Mouse (Mus musculus): ENCODE data around the gene Ano1.

The Ano1 gene

GRCm38 (mm10) chr7:144634875-144635274 lies 116.9 kb downstream of the Ano1 start:
- DNase-seq (ENCODE audit: low spot score), result no peak

- no peak for DNase-seq (ENCODE audit: low spot score)
Observed at GRCm38 (mm10) chr7:144634450-144634849, 117.3 kb downstream of the Ano1 start.

- no peak for DNase-seq (ENCODE audit: low spot score)
Observed at GRCm38 (mm10) chr7:144632321-144632720, 119.5 kb downstream of the Ano1 start.

- DNase-seq (ENCODE audit: low spot score), result no peak
Observed at GRCm38 (mm10) chr7:144630622-144631021, 121.2 kb downstream of the Ano1 start.

GRCm38 (mm10) chr7:144628334-144628915 lies 123.3 kb downstream of the Ano1 start:
- no peak for DNase-seq (ENCODE audit: low spot score)

- DNase-seq (ENCODE audit: low spot score), result no peak
Observed at GRCm38 (mm10) chr7:144627606-144628333, 124.0 kb downstream of the Ano1 start.

- no peak for DNase-seq (ENCODE audit: low spot score)
Observed at GRCm38 (mm10) chr7:144626042-144626441, 125.7 kb downstream of the Ano1 start.

- no peak for DNase-seq (ENCODE audit: low spot score)
Observed at GRCm38 (mm10) chr7:144620721-144621681, 130.8 kb downstream of the Ano1 start.

- no peak for DNase-seq (ENCODE audit: low spot score)
Observed at GRCm38 (mm10) chr7:144620315-144620714, 131.5 kb downstream of the Ano1 start.

- DNase-seq (ENCODE audit: low spot score), result no peak
Observed at GRCm38 (mm10) chr7:144615343-144615742, 136.4 kb downstream of the Ano1 start.

GRCm38 (mm10) chr7:144612829-144613228 lies 138.9 kb downstream of the Ano1 start:
- no peak for DNase-seq (ENCODE audit: low spot score)

- DNase-seq (ENCODE audit: low spot score), result no peak
Observed at GRCm38 (mm10) chr7:144612351-144612750, 139.4 kb downstream of the Ano1 start.

GRCm38 (mm10) chr7:144611595-144611994 lies 140.2 kb downstream of the Ano1 start:
- DNase-seq (ENCODE audit: low spot score), result no peak

GRCm38 (mm10) chr7:144609568-144609967 lies 142.2 kb downstream of the Ano1 start:
- DNase-seq (ENCODE audit: low spot score), result no peak

- no peak for DNase-seq (ENCODE audit: low spot score)
Observed at GRCm38 (mm10) chr7:144607862-144608261, 143.9 kb downstream of the Ano1 start.

- DNase-seq (ENCODE audit: low spot score), result no peak
Observed at GRCm38 (mm10) chr7:144604735-144605134, 147.0 kb downstream of the Ano1 start.

GRCm38 (mm10) chr7:144604291-144604690 lies 147.5 kb downstream of the Ano1 start:
- DNase-seq (ENCODE audit: low spot score), result no peak

GRCm38 (mm10) chr7:144600333-144600900 lies 151.4 kb downstream of the Ano1 start:
- no peak for DNase-seq (ENCODE audit: low spot score)

GRCm38 (mm10) chr7:144589508-144589907 lies 162.3 kb downstream of the Ano1 start:
- no peak for DNase-seq (ENCODE audit: low spot score)

- peak; percentile 22 for DNase-seq (ENCODE audit: low spot score)
Observed at GRCm38 (mm10) chr7:144587291-144587690, 164.5 kb downstream of the Ano1 start.

- peak; percentile 50 for DNase-seq (ENCODE audit: low spot score)
Observed at GRCm38 (mm10) chr7:144585648-144586047, 166.1 kb downstream of the Ano1 start.

GRCm38 (mm10) chr7:144583619-144584018 lies 168.2 kb downstream of the Ano1 start:
- peak; percentile 45 for DNase-seq (ENCODE audit: low spot score)
